Mouse (Mus musculus) urinary bladder, adult 2 months (tissue): ENCODE data around the gene 6430548M08Rik. TPM values are rescaled to one million over a fixed set of nuclear protein-coding genes. Genes with fewer than 3 reads are reported as not detected.

Source experiments
- DNase-seq: peaks from one replicate; pipeline ENCODE4 v3.0.0; 2022; ENCODE audit warnings: low spot score
- polyA plus RNA-seq: library from polyadenylated mRNA; depleted of rRNA; stranded (reverse); fragments of >200 nt; gene quantifications from 2 replicates; pipeline ENCODE4 v1.2.3, GENCODE M21; 2012

Gene 6430548M08Rik
- polyA plus RNA-seq, 1 experiment: 5.3 TPM

GRCm38 (mm10) chr8:120184366-120184765, 70.4 kb downstream of the 6430548M08Rik start:
- no peak for DNase-seq

- no peak for DNase-seq
Observed at GRCm38 (mm10) chr8:120184850-120185792, 71.2 kb downstream of the 6430548M08Rik start.

GRCm38 (mm10) chr8:120186454-120186853, 72.5 kb downstream of the 6430548M08Rik start:
- DNase-seq: no peak

- no peak for DNase-seq
Observed at GRCm38 (mm10) chr8:120188510-120188909, 74.6 kb downstream of the 6430548M08Rik start.

GRCm38 (mm10) chr8:120189440-120189839, 75.5 kb downstream of the 6430548M08Rik start:
- no peak for DNase-seq

- DNase-seq: no peak
Observed at GRCm38 (mm10) chr8:120190107-120190809, 76.3 kb downstream of the 6430548M08Rik start.

- peak; percentile 81 for DNase-seq
Observed at GRCm38 (mm10) chr8:120190810-120191413, 77.0 kb downstream of the 6430548M08Rik start.

GRCm38 (mm10) chr8:120191633-120192032, 77.7 kb downstream of the 6430548M08Rik start:
- DNase-seq: no peak

- no peak for DNase-seq
Observed at GRCm38 (mm10) chr8:120192118-120192517, 78.2 kb downstream of the 6430548M08Rik start.

GRCm38 (mm10) chr8:120201351-120201750, 87.4 kb downstream of the 6430548M08Rik start:
- DNase-seq: no peak

GRCm38 (mm10) chr8:120202546-120202945, 88.6 kb downstream of the 6430548M08Rik start:
- DNase-seq: no peak

- no peak for DNase-seq
Observed at GRCm38 (mm10) chr8:120204736-120205360, 90.9 kb downstream of the 6430548M08Rik start.

GRCm38 (mm10) chr8:120205916-120206315, 92.0 kb downstream of the 6430548M08Rik start:
- no peak for DNase-seq

- no peak for DNase-seq
Observed at GRCm38 (mm10) chr8:120207364-120207763, 93.4 kb downstream of the 6430548M08Rik start.

GRCm38 (mm10) chr8:120208113-120208512, 94.2 kb downstream of the 6430548M08Rik start:
- no peak for DNase-seq

GRCm38 (mm10) chr8:120211345-120211744, 97.4 kb downstream of the 6430548M08Rik start:
- no peak for DNase-seq

- DNase-seq: no peak
Observed at GRCm38 (mm10) chr8:120212596-120212995, 98.6 kb downstream of the 6430548M08Rik start.

- DNase-seq: no peak
Observed at GRCm38 (mm10) chr8:120213229-120213628, 99.3 kb downstream of the 6430548M08Rik start.

- DNase-seq: no peak
Observed at GRCm38 (mm10) chr8:120213939-120214338, 100.0 kb downstream of the 6430548M08Rik start.
